ENCODE assay signal across 9 mouse cellular contexts in genomic region chr2:31314007-31314465, GRCm38 (mm10). TPM values are rescaled to one million over a fixed set of nuclear protein-coding genes. Genes with fewer than 3 reads are reported as not detected.
DNase-seq lines count a peak whose midpoint lies in the region; ATAC-seq and TF ChIP-seq lines count a peak whose summit lies in the region.
"Had no signal": no experiment of that assay in that cellular context is flagged by ENCODE, and none has a peak within 500 bp of the region (broad histone marks: within the 10 kb centered on the region; RNA-seq: fewer than 3 reads in every experiment).

Gene Hmcn2, plus strand, starts transcription at chr2:31314415.

- H3K4me1 ChIP-seq in cerebellum, adult 2 months (ENCODE audit: control insufficient read depth, insufficient read depth, low read length) = no peaks in the 10 kb centered on the region; the same call in 1 of the 2 replicates
- peaks cover 9% of the 10 kb centered on the region for H3K4me1 ChIP-seq in embryonic facial prominence, embryonic 15.5 days
- peaks cover 7% of the 10 kb centered on the region for H3K4me1 ChIP-seq in midbrain, embryonic 12.5 days

- intact Hi-C loops in heart, postnatal 10 days (cut with DNase I) = no loop called here

- no peaks in the 10 kb centered on the region for H3K27me3 ChIP-seq in cerebellum, adult 2 months (ENCODE audit: control insufficient read depth, insufficient read depth, low read length)
- H3K27me3 ChIP-seq in embryonic facial prominence, embryonic 15.5 days = peaks cover 77% of the 10 kb centered on the region
- H3K27me3 ChIP-seq in midbrain, embryonic 12.5 days = peaks cover 70% of the 10 kb centered on the region

- H3K9me3 ChIP-seq in embryonic facial prominence, embryonic 15.5 days (replicated peaks) = no peaks in the 10 kb centered on the region
- no peaks in the 10 kb centered on the region for H3K9me3 ChIP-seq in midbrain, embryonic 12.5 days

- no peak within 1 kb of the TSS for H3K9ac ChIP-seq in embryonic facial prominence, embryonic 15.5 days
- no peak within 1 kb of the TSS for H3K9ac ChIP-seq in midbrain, embryonic 12.5 days (replicated peaks)

- TF ChIP-seq POLR2A in cerebellum, adult 2 months (IDR thresholded peaks at IDR 0.05; ENCODE audit: borderline replicate concordance, insufficient read depth, low read length) = no peak

- H3K4me3 ChIP-seq in cerebellum, adult 2 months (replicated peaks; ENCODE audit: insufficient read depth, low read depth, low read length) = peak within 1 kb of the TSS; percentile 19
- H3K4me3 ChIP-seq in embryonic facial prominence, embryonic 15.5 days (replicated peaks) = peak within 1 kb of the TSS; percentile 24
- H3K4me3 ChIP-seq in midbrain, embryonic 12.5 days = 0 out of 2 replicates have a peak within 1 kb of the TSS, but pooled peaks have one; percentile 10

- TF ChIP-seq CTCF in cerebellum, adult 2 months (IDR thresholded peaks at IDR 0.05; ENCODE audit: borderline replicate concordance, insufficient read depth, low read depth, low read length) = no peak

- H3K27ac ChIP-seq in cerebellum, adult 2 months (ENCODE audit: insufficient read depth, low read length) = no peak within 1 kb of the TSS
- H3K27ac ChIP-seq in embryonic facial prominence, embryonic 15.5 days (replicated peaks) = no peak within 1 kb of the TSS
- H3K27ac ChIP-seq in midbrain, embryonic 12.5 days (replicated peaks) = no peak within 1 kb of the TSS

- WGBS in cerebellum, adult 2 months = under 1% methylated on average over 33 of the region's 33 CpGs
- WGBS in embryonic facial prominence, embryonic 15.5 days = under 1% methylated on average over 33 of the region's 33 CpGs
- under 1% methylated on average over 27 of the region's 33 CpGs for WGBS in midbrain, embryonic 12.5 days

- H3K4me2 ChIP-seq in embryonic facial prominence, embryonic 15.5 days (replicated peaks) = peak within 1 kb of the TSS; percentile 36
- peak within 1 kb of the TSS; percentile 37 for H3K4me2 ChIP-seq in midbrain, embryonic 12.5 days (replicated peaks)

- no peaks in the 10 kb centered on the region for H3K36me3 ChIP-seq in embryonic facial prominence, embryonic 15.5 days
- H3K36me3 ChIP-seq in midbrain, embryonic 12.5 days = no peaks in the 10 kb centered on the region

- no peak for ATAC-seq in embryonic facial prominence, embryonic 15.5 days (ENCODE audit: insufficient number of reproducible peaks, low FRiP score, low TSS enrichment, low read depth)
- ATAC-seq in midbrain, embryonic 12.5 days (ENCODE audit: low FRiP score, low read depth) = no peak
- ATAC-seq in granulocyte monocyte progenitor cell, adult 5-6 weeks (replicated peaks; ENCODE audit: poor library complexity, severe bottlenecking) = no peak

- no peak for DNase-seq in cerebellum, adult 2 months
- DNase-seq in cerebellum, adult 9-10 months = no peak
- peak; percentile 29 to 33 for DNase-seq in heart, postnatal 10 days
- no peak for DNase-seq in thymus, postnatal 4 days
- no peak for DNase-seq in spleen, postnatal 14 days (ENCODE audit: low spot score in 2 of 2)
- DNase-seq: adrenal gland, adult 2 months had no signal

RNA-seq across cellular contexts. Expression of gene Hmcn2, which starts in this region (rescaled TPM):
- polyA plus RNA-seq in cerebellum, adult 2 months (2012; rRNA removed) = 0.59 and 0.63 TPM in 2 replicates
- 0.47 and 0.53 TPM in 2 replicates for polyA plus RNA-seq in embryonic facial prominence, embryonic 15.5 days (2015; fragmentation: Nextera tagmentation; extraction: Ambion mirVana)
- total RNA-seq in heart, postnatal 10 days (2021) = 10 to 100 TPM; 23.4 to 24.3 TPM
- 0.09 TPM in 1 of 2 replicates, not detected in the other for polyA plus RNA-seq in midbrain, embryonic 12.5 days (2016; fragmentation: Nextera tagmentation; extraction: Ambion mirVana)
- total RNA-seq in granulocyte monocyte progenitor cell, adult 5-6 weeks (2014; fragmentation: Nextera tagmentation) = 0.09 TPM in 1 of 2 replicates, not detected in the other
- total RNA-seq in granulocyte monocyte progenitor cell, adult 5-6 weeks (2017) = 0.15 TPM in 1 of 2 replicates, not detected in the other

Comparison
In these comparisons a context has a peak if more than half of its experiments do, and no peak if none do; other contexts are left out.
1. RNA of gene Hmcn2 (total RNA-seq): 23.4 to 24.3 TPM in heart, postnatal 10 days; 0.09 to 0.15 TPM in granulocyte monocyte progenitor cell, adult 5-6 weeks; every median in the first group is over 10 times any median in the second.
2. DNase-seq: peak in heart, postnatal 10 days (2 of 2); none in cerebellum, adult 2 months (0 of 2), cerebellum, adult 9-10 months (single experiment), thymus, postnatal 4 days (single experiment) and spleen, postnatal 14 days (0 of 2).
3. Peak in every context shown above with its lines, with median percentiles within 50 percentile points of each other: H3K4me3 ChIP-seq.